Mouse (Mus musculus) midbrain, embryonic 16.5 days (tissue): ENCODE results near the gene Serpina3m. TPM values are rescaled to one million over a fixed set of nuclear protein-coding genes. Genes with fewer than 3 reads are reported as not detected.
"Not testable (repeated sequence)": the region's sequence is repeated elsewhere in the genome, so short reads cannot be mapped to it uniquely, and the experiment has no call there.

Experiments used
- ATAC-seq: fragments of 200-750 bp; cut with Nextera tagmentation; 2 replicates; pipeline ENCODE4 v1.8.0; 2017; ENCODE audit warnings: moderate TSS enrichment
- H3K27ac ChIP-seq: fragments of 300-500 bp; sonication (generic); 2 replicates; pipeline ENCODE4 v1.5.1; 2014; ENCODE audit warnings: mild to moderate bottlenecking, low read length, mixed read lengths
- H3K27me3 ChIP-seq: fragments of 300-500 bp; sonication (generic); 2 replicates; pipeline ENCODE4 v1.6.1; 2014; ENCODE audit warnings: low read depth, low read length, mixed read lengths; ENCODE audit not compliant: control insufficient read depth, insufficient read depth
- H3K36me3 ChIP-seq: fragments of 300-500 bp; sonication (generic); 2 replicates; pipeline ENCODE4 v1.6.1; 2014; ENCODE audit warnings: mild to moderate bottlenecking, low read length, moderate library complexity, mixed read lengths; ENCODE audit not compliant: control insufficient read depth, insufficient read depth
- H3K4me1 ChIP-seq: fragments of 300-500 bp; sonication (generic); 2 replicates; pipeline ENCODE4 v1.6.1; 2014; ENCODE audit warnings: mild to moderate bottlenecking, low read length, mixed read lengths; ENCODE audit not compliant: control insufficient read depth, insufficient read depth
- H3K4me2 ChIP-seq: fragments of 300-500 bp; sonication (generic); 2 replicates; pipeline ENCODE4 v1.6.1; 2014; ENCODE audit warnings: mild to moderate bottlenecking, low read length, mixed read lengths
- H3K4me3 ChIP-seq: fragments of 300-500 bp; sonication (generic); 2 replicates; pipeline ENCODE4 v1.5.1; 2014; ENCODE audit warnings: low read depth, mild to moderate bottlenecking, low read length, moderate library complexity, mixed read lengths
- H3K9ac ChIP-seq: fragments of 300-500 bp; sonication (generic); 2 replicates; pipeline ENCODE4 v1.6.1; 2014; ENCODE audit warnings: low read depth, low read length, mixed read lengths
- H3K9me3 ChIP-seq: fragments of 300-500 bp; sonication (generic); replicated peaks from 2 replicates; pipeline ENCODE4 v1.6.1; 2014; ENCODE audit warnings: mild to moderate bottlenecking, low read length, mixed read lengths; ENCODE audit not compliant: control insufficient read depth, poor library complexity, severe bottlenecking
- WGBS: fragments of 180-500 bp; shearing (Covaris S2); extraction: QIAGEN DNeasy Blood & Tissue Kit; methylation state at CpG from one replicate; pipeline ENCODE4 v1.1.7; 2014; 5-methylcytosine and 5-hydroxymethylcytosine counted together
- polyA plus RNA-seq: library from polyadenylated mRNA; unstranded; fragments of >200 nt; fragmentation: Nextera tagmentation; extraction: Ambion mirVana; gene quantifications from 2 replicates; pipeline ENCODE4 v1.2.1, GENCODE M21; 2015

The Serpina3m gene
- polyA plus RNA-seq, 1 experiment from 2014 or later, result not detected

GRCm38 (mm10) chr12:104378815-104379214 lies 40.5 kb downstream of the Serpina3m start:
- H3K9me3 ChIP-seq, H3K9ac ChIP-seq, H3K4me3 ChIP-seq, H3K4me2 ChIP-seq, H3K27me3 ChIP-seq, ATAC-seq, H3K27ac ChIP-seq, H3K36me3 ChIP-seq, H3K4me1 ChIP-seq: not testable (repeated sequence)
- WGBS, result 45% methylated on average over 5 of the region's 5 CpGs

DNA sequence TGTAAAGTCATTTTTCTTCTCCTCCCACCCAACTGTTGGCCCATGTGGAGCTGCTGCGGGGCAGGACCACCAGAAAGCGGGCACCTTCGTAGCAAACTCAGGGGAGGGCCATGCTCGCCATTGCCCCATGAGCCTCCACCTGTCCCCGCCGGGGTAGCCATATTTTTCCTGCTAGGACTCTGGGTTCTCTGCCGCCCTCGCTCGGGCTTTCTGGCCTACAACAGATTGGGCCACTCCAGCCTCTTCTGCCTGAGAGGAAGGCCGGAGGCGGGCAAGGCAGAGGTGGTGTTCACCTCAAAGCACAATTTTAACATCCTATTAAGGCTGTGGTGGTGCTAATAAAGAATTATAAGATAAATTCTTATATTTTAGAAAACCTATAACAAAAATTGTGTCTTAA lies 41.6 kb downstream of the Serpina3m start:
- Histone ChIP-seq H3K4me1 (no peaks in the 10 kb centered on the region), H3K27me3 (no peaks in the 10 kb centered on the region), H3K9ac (no peak overlapping the region), H3K9me3 (no peaks in the 10 kb centered on the region), H3K4me2 (no peak overlapping the region), H3K36me3 (no peaks in the 10 kb centered on the region), H3K27ac (no peak overlapping the region), H3K4me3 (no peak overlapping the region)
- WGBS, result 93% methylated on average over 11 of the region's 11 CpGs
- no peak for ATAC-seq

DNA sequence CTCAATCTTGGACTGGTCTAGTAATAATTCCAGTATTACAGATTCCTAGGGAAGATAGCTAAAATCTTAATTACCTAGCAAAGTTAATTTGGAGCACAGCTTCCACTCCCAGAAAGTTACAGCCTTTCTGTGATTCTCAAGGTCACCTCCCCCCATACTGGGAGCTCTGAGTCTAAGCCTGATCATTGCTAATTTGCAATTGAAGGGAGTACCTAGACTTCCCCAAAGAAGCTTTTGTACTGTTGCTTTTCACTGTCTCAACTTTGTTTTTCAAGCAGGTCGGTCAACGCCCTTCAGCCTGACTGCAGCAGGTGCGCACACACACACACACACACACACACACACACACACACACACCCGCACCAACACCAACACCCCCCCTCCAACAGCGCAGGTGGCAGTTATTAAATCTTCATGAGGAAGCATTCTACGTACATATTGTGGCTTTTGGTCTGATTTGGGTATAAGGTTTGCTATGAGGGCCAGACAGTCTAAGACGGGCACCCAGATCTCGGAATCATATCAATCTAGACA lies 42.9 kb downstream of the Serpina3m start:
- not testable (repeated sequence) for H3K9me3 ChIP-seq, H3K27ac ChIP-seq, H3K9ac ChIP-seq, H3K4me1 ChIP-seq, H3K4me3 ChIP-seq, H3K4me2 ChIP-seq, H3K36me3 ChIP-seq, ATAC-seq, H3K27me3 ChIP-seq
- 92% methylated on average over 8 of the region's 8 CpGs for WGBS

- H3K27ac ChIP-seq, H3K9ac ChIP-seq, H3K4me3 ChIP-seq, H3K27me3 ChIP-seq, H3K36me3 ChIP-seq, ATAC-seq, H3K9me3 ChIP-seq, H3K4me1 ChIP-seq, H3K4me2 ChIP-seq: not testable (repeated sequence)
These were observed 47.7 kb downstream of the Serpina3m start for GRCm38 (mm10) chr12:104385987-104386386.

DNA sequence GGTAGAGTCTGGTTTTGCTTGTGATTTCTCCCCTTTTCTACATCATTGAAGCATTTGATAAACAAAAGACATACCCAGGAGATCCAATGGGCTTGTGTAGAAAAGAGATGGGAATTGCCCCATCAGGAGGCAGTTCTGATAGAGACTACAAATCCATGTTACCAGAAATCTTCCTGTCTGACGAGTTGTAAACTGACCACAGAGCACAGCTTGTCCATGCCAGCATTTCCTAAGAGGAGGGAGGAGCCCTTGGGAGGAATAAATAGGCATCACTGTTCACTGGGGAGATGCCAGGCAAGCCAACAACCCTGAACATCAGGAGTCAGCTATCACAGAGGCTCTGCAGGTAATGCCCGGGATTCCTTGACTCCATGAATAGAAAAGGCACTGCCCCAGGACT lies 48.6 kb downstream of the Serpina3m start:
- not testable (repeated sequence) for H3K4me1 ChIP-seq, H3K27ac ChIP-seq, ATAC-seq, H3K4me3 ChIP-seq, H3K9me3 ChIP-seq, H3K4me2 ChIP-seq, H3K27me3 ChIP-seq, H3K9ac ChIP-seq, H3K36me3 ChIP-seq
- WGBS, result 68% methylated on average over 2 of the region's 2 CpGs

GRCm38 (mm10) chr12:104388477-104388876 lies 50.2 kb downstream of the Serpina3m start:
- ATAC-seq, result no peak
- H3K4me3 ChIP-seq, result no peak overlapping the region
- H3K36me3 ChIP-seq, result no peaks in the 10 kb centered on the region
- no peak overlapping the region for H3K4me2 ChIP-seq
- no peaks in the 10 kb centered on the region for H3K4me1 ChIP-seq
- no peak overlapping the region for H3K9ac ChIP-seq
- no peaks in the 10 kb centered on the region for H3K9me3 ChIP-seq
- H3K27me3 ChIP-seq, result no peaks in the 10 kb centered on the region
- no peak overlapping the region for H3K27ac ChIP-seq

DNA sequence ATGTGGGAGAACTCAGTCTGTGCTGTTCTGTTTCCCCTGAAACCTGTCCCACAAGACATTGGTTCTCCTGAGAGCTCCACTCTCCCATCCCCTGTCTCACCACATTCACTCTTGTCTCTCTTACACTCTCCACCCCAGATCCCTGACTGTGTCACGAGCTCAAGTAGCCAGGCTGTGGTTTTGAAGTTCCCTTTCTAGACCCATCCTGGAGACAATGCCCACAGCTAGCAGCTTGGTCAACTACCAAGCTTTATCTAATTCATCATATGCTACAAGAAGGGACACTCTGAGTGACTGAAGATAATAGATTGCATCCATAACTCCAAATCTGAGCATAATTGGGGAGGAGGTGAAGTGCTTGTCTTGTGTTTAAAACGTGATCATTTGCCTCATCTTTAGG lies 52.8 kb downstream of the Serpina3m start:
- H3K36me3 ChIP-seq, H3K27me3 ChIP-seq, H3K4me1 ChIP-seq, H3K4me2 ChIP-seq, H3K27ac ChIP-seq, H3K9me3 ChIP-seq, H3K4me3 ChIP-seq, H3K9ac ChIP-seq, ATAC-seq: not testable (repeated sequence)
- WGBS, result 73% methylated on average over 2 of the region's 2 CpGs

DNA sequence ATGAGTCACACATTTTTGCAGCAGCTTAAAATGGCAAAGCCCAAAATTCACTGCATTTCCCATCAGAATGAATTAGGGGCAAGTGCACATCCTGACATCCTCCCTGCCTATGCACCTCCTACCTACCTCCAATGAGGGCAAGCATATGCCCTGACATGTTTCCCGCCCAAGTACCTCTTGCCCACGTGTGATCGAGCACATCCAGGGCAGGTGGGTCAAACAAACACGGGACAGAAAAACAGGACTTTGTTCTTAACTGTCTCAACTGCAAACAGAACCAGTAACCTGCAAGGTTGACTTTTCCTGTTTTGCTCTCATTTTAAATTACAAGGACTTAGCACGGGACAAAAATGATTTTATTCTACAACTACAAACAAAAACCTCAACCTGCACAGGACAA lies 65.7 kb downstream of the Serpina3m start:
- no peaks in the 10 kb centered on the region for H3K36me3 ChIP-seq
- H3K9me3 ChIP-seq, result no peaks in the 10 kb centered on the region
- no peak overlapping the region for H3K9ac ChIP-seq
- H3K4me1 ChIP-seq, result no peaks in the 10 kb centered on the region
- H3K27me3 ChIP-seq, result no peaks in the 10 kb centered on the region
- WGBS, result 83% methylated on average over 5 of the region's 5 CpGs
- H3K4me2 ChIP-seq, result no peak overlapping the region
- ATAC-seq, result no peak
- H3K27ac ChIP-seq, result no peak overlapping the region
- H3K4me3 ChIP-seq, result no peak overlapping the region

DNA sequence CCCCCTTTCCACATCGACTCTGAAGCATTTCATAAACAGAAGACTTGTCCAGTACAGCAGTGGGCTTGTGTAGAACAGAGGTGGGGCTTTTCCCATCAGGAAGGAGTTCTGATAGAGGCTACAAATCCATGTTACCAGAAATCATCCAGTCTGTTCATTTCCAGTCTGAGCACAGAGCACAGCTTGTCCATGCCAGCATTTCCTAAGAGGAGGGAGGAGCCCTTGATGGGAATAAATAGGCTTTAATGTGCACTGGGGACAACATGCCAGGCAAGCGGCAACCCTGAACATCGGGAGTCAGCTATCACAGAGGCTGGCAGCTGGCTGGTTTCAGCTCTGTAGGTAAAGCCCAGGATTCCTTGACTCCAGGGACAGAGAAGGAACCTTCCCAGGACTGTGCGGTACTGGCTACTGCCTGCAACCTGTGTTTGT lies 68.2 kb downstream of the Serpina3m start, which contains the start of gene Serpina3n:
Gene Serpina3n, plus strand, starts transcription at position 276 of the 432 bp plus-strand sequence.
- no peak within 1 kb of the TSS for H3K27ac ChIP-seq
- no peak for ATAC-seq
- no peak within 1 kb of the TSS for H3K9ac ChIP-seq
- no peak within 1 kb of the TSS for H3K4me3 ChIP-seq
- H3K27me3 ChIP-seq, result no peaks in the 10 kb centered on the region
- no peaks in the 10 kb centered on the region for H3K4me1 ChIP-seq
- H3K4me2 ChIP-seq, result no peak within 1 kb of the TSS
- H3K9me3 ChIP-seq, result no peaks in the 10 kb centered on the region
- 59% methylated on average over 4 of the region's 4 CpGs for WGBS
- H3K36me3 ChIP-seq, result no peaks in the 10 kb centered on the region
